Mouse (Mus musculus) Patski (cell line): ENCODE measurements around the gene Cox11. TPM values are rescaled to one million over a fixed set of nuclear protein-coding genes. Genes with fewer than 3 reads are reported as not detected.

Source experiments
- ATAC-seq: fragments of 100-300 bp; one replicate; pipeline ENCODE4 v1.8.0; 2021
- CTCF ChIA-PET: fragments of 350-600 bp; sonication (Branson Sonifier 250); formaldehyde crosslinking; loops from one replicate; lab custom pipeline; 2022; ENCODE audit warnings: inconsistent platforms; lab: Charles Lee
- POLR2A ChIA-PET: fragments of 350-600 bp; sonication (Branson Sonifier 250); formaldehyde crosslinking; loops from one replicate; lab custom pipeline; 2022; ENCODE audit warnings: antibody characterized with exemption, inconsistent platforms; lab: Charles Lee
- DNase-seq: peaks from one replicate; pipeline ENCODE4 v3.0.0-alpha.2; 2011; ENCODE audit warnings: low read depth, low spot score
- H3K27me3 ChIP-seq: fragments of 371-371 bp; one replicate; pipeline ENCODE4 v1.5.1; 2021
- CTCF ChIP-seq: fragments of 100-300 bp; IDR thresholded peaks from one replicate; pipeline ENCODE4 v1.5.1; 2021
- in situ Hi-C: fragments of 300-500 bp; cut with MboI; formaldehyde crosslinking; loops from 3 replicates; pipeline ENCODE4 v1.11.1; 2018; ENCODE audit warnings: low pct_unique_long_range_greater_than_20kb, mixed read lengths
- polyA plus RNA-seq: library from polyadenylated mRNA; unstranded; gene quantifications from one replicate; pipeline ENCODE4 v1.2.3, GENCODE M21; 2021

Cox11 gene
- polyA plus RNA-seq, 1 experiment from 2014 or later, result 22.4 TPM

DNA sequence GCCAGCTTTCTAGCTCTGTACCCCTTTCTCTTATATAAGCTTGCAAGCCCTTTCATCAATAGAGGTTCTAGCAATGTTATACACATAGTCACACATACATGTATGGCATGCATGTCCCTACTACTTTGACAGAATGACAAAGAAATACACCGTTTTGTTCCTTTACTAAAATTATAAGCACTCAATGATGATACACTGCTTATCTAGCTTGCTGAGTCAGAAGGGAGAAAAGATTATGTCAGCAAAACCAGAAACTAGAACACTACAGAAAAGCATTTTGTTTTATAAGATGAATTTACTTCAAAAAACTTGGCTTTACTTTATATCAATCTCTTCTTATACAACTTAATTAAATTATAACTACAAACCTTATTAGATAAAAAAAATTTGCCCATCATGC, 12.8 kb upstream of the Cox11 start:
- ATAC-seq (no peak), DNase-seq (no peak)
- CTCF ChIA-PET, result interaction anchor here (1.2 kb wide), 1 partner anchor 11 kb away, joined by 3 read pairs; no protein-coding TSS in a partner anchor
- H3K27me3 ChIP-seq, result no peaks in the 10 kb centered on the region
- no peak for TF ChIP-seq CTCF
- in situ Hi-C loops, result no loop called here
- POLR2A ChIA-PET, result no interaction called here

GRCm38 (mm10) chr11:90627751-90628150, 10.2 kb upstream of the Cox11 start:
- no peak for DNase-seq
- no peak for ATAC-seq
- H3K27me3 ChIP-seq, result no peaks in the 10 kb centered on the region
- ChIA-PET CTCF (no interaction called here), POLR2A (no interaction called here)
- in situ Hi-C loops, result no loop called here
- no peak for TF ChIP-seq CTCF

DNA sequence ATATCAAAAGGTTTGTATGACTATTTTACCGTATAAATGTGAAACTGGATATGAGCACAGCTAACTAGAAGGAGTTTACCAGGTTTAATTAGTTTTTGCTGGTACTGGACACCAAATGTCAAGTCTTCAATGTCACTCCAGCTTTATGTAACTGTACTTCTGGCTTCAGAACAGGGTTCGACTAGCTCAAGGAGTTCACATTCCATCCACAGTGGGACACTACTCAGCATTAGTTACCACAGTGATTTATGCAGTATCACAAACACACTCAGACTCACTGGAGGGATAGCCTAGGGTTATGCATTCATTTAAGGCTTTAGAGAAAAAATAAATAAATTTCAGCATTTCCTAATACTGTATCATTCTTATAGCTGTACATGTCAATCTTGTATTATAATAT, 5.5 kb upstream of the Cox11 start:
- ATAC-seq (no peak), DNase-seq (no peak)
- ChIA-PET CTCF (interaction anchor here (1.0 to 1.5 kb wide), 3 partner anchors 10 to 33 kb away, joined by 3 to 5 read pairs (median 3); no protein-coding TSS in a partner anchor), POLR2A (interaction anchor here (1.0 kb wide), 1 partner anchor 9 kb away, joined by 3 read pairs; no protein-coding TSS in a partner anchor)
- in situ Hi-C loops, result no loop called here
- no peak for TF ChIP-seq CTCF
- no peaks in the 10 kb centered on the region for H3K27me3 ChIP-seq

- in situ Hi-C loops, result no loop called here
- DNase-seq (no peak), ATAC-seq (no peak)
- POLR2A ChIA-PET, result no interaction called here
- H3K27me3 ChIP-seq, result no peaks in the 10 kb centered on the region
- no peak for TF ChIP-seq CTCF
- CTCF ChIA-PET, result no interaction called here
Measured at GRCm38 (mm10) chr11:90634661-90635060, 3.3 kb upstream of the Cox11 start.

DNA sequence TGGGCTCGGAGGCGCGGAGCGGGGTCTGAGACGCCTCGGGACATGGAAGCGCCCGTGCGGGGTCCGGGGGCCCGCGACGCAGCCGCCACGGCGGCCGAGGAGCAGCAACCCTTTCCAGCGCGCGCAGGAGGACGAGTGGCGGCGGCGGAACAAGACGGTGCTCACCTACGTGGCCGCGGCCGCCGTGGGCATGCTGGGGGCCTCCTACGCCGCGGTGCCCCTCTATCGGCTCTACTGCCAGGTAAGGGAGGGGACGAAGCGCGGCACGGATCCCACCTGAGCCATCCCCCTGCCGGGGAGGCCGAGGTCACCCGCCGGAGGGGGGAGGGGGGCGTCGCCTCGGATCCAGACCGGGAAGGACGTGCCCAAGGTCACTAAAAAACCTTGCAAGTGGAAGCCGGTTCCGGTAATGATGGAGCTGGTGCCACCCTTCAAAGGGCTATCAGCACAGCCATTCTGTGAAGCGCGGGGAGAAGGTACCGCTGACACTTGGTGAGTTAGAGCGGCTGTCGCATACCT, 398 bp downstream of the Cox11 start:
- ChIA-PET POLR2A (no interaction called here), CTCF (no interaction called here)
- in situ Hi-C loops, result no loop called here
- H3K27me3 ChIP-seq, result no peaks in the 10 kb centered on the region
- peak; percentile 62 for ATAC-seq
- no peak for TF ChIP-seq CTCF
- DNase-seq, result no peak

DNA sequence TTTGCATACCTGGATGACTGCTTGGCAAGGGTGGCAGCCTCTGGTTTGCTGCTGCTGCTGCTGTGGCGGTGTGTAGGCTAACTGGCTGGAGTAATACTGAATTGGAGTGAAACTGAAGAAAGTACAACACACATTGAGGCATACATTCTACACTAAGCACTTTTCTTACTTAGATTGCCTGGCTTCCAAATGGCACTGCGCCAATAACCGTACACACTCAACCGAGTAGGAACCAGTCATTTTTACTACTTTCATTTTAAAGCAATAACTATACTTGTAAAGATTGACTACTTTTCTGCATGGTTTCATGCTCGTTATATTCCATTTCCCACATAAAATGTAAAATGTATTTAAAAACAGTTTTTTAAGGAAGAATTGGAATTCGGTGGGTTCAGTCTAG, 11.8 kb downstream of the Cox11 start:
- CTCF ChIA-PET, result no interaction called here
- DNase-seq (no peak), ATAC-seq (no peak)
- no peaks in the 10 kb centered on the region for H3K27me3 ChIP-seq
- POLR2A ChIA-PET, result no interaction called here
- TF ChIP-seq CTCF, result no peak
- in situ Hi-C loops, result no loop called here

- TF ChIP-seq CTCF, result no peak
- POLR2A ChIA-PET, result interaction anchor here (0.6 kb wide), 1 partner anchor 22 kb away, joined by 4 read pairs; no protein-coding TSS in a partner anchor
- ATAC-seq (peak; percentile 48), DNase-seq (no peak)
- no peaks in the 10 kb centered on the region for H3K27me3 ChIP-seq
- in situ Hi-C loops, result no loop called here
- CTCF ChIA-PET, result no interaction called here
Measured at GRCm38 (mm10) chr11:90650231-90650885, 12.4 kb downstream of the Cox11 start.

- TF ChIP-seq CTCF, result no peak
- DNase-seq, result no peak
- ChIA-PET CTCF (interaction anchor here (1.2 to 1.5 kb wide), 2 partner anchors 9 to 25 kb away, joined by 3 to 4 read pairs; no protein-coding TSS in a partner anchor), POLR2A (no interaction called here)
- in situ Hi-C loops, result no loop called here
- ATAC-seq, result no peak
- no peaks in the 10 kb centered on the region for H3K27me3 ChIP-seq
Measured at GRCm38 (mm10) chr11:90652603-90653002, 14.6 kb downstream of the Cox11 start.

GRCm38 (mm10) chr11:90657527-90657926, 19.6 kb downstream of the Cox11 start:
- DNase-seq, result no peak

DNA sequence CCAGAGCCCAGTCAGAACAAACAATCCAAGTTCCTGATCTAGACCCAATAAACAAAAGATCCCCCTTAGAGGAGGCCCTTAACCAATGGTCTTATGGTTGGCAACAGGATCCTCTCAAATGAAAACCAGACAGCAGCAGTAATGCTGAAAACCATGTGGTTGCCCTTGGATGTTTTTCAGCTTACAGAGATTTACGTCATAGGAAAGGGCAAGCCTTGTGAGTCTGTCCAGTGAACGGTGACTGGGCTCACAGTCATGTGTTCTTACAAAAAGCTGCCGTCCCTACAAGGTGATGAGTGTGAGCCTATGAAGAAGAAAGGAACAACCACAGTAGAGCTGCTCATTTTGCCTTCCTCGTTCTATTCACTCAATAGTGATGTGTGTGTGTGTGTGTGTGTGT, 22.7 kb downstream of the Cox11 start:
- TF ChIP-seq CTCF, result no peak

More at GRCm38 (mm10) chr11:90657527-90657926, 19.6 kb downstream of the Cox11 start:
- POLR2A ChIA-PET, result no interaction called here
- no peaks in the 10 kb centered on the region for H3K27me3 ChIP-seq
- no peak for ATAC-seq
- CTCF ChIA-PET, result no interaction called here
- no peak for TF ChIP-seq CTCF
- in situ Hi-C loops, result no loop called here

GRCm38 (mm10) chr11:90663052-90663451, 25.1 kb downstream of the Cox11 start:
- no peak for TF ChIP-seq CTCF
- POLR2A ChIA-PET, result no interaction called here
- in situ Hi-C loops, result no loop called here
- CTCF ChIA-PET, result no interaction called here
- ATAC-seq, result no peak
- H3K27me3 ChIP-seq, result no peaks in the 10 kb centered on the region
- DNase-seq, result no peak

More for the DNA sequence above, 22.7 kb downstream of the Cox11 start:
- ChIA-PET CTCF (interaction anchor here (1.4 kb wide), 1 partner anchor 8 kb away, joined by 4 read pairs; no protein-coding TSS in a partner anchor), POLR2A (no interaction called here)
- no peaks in the 10 kb centered on the region for H3K27me3 ChIP-seq
- peak; percentile 88 for ATAC-seq
- no peak for DNase-seq
- in situ Hi-C loops, result no loop called here
